Mouse (Mus musculus) frontal cortex, postnatal 25 days (tissue): ENCODE data around the gene Styx.
"Not testable (repeated sequence)": the region's sequence is repeated elsewhere in the genome, so short reads cannot be mapped to it uniquely, and the experiment has no call there.

Experiments
- DNase-seq, 2 experiments: peaks; one replicate each; pipeline ENCODE4 v3.0.0; 2022; ENCODE audit warnings: low spot score in 2 of 2

The Styx gene

GRCm38 (mm10) chr14:45466371-45466770 lies 115.5 kb downstream of the Styx start:
- DNase-seq, result not testable (repeated sequence)

- DNase-seq, result no peak
Observed at GRCm38 (mm10) chr14:45469446-45469845, 118.6 kb downstream of the Styx start.
